Mouse (Mus musculus): ENCODE measurements around the gene Wdfy2.

DNA sequence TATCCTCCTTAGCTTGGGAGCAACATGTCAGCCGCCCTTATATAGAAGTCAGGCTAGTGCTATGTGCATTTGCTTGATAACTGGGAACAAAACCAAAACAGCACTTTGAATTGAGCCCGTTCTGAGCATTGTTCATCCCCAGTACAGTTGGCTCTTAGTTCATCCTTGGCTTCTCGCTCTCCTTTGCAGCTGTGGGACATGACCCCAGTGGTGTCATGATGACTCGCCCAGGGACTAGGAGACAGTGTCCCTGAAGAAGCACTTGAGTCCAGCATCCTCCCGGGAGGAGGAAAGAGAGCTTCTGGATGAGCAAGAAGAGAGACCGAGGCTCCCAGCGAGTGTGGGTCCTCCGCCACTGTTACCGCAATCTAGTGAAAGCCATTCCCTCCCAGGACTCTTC is 118.6 kb downstream of the Wdfy2 start:
- TF ChIP-seq POLR2A (IDR thresholded peaks at IDR 0.05; ENCODE audit: extremely low read depth, insufficient read depth, low read length) (no peak), CTCF (IDR thresholded peaks at IDR 0.05; ENCODE audit: low read depth, low read length) (no peak)

Data from liver, adult 2 months (tissue).